In genomic region chr11:106302634-106303033, GRCm38 (mm10) we compare ENCODE assay signal across 8 mouse cellular contexts. TPM values are rescaled to one million over a fixed set of nuclear protein-coding genes. Genes with fewer than 3 reads are reported as not detected.
A peak's percentile ranks its signal among the peaks of the same experiment; 100 is the strongest.
DNase-seq lines count a peak whose midpoint lies in the region; ATAC-seq lines count a peak whose summit lies in the region.

No protein-coding gene starts in this region.

- no peak overlapping the region for H3K4me3 ChIP-seq in heart, embryonic 10.5 days

- 19% methylated on average over 2 of the region's 2 CpGs for WGBS in heart, embryonic 10.5 days

- H3K36me3 ChIP-seq in heart, embryonic 10.5 days: no peaks in the 10 kb centered on the region

- no peaks in the 10 kb centered on the region for H3K9me3 ChIP-seq in heart, embryonic 10.5 days

- no peaks in the 10 kb centered on the region for H3K4me1 ChIP-seq in heart, embryonic 10.5 days

- peaks cover 10% of the 10 kb centered on the region; the same call in 1 of the 2 replicates for H3K27me3 ChIP-seq in heart, embryonic 10.5 days (ENCODE audit: insufficient read depth, poor library complexity, severe bottlenecking)

- DNase-seq in heart, adult 8-10 months (ENCODE audit: low spot score): peak; percentile 37
- no peak for DNase-seq in heart, embryonic 10.5 days (ENCODE audit: low spot score)
- DNase-seq in 416B (ENCODE audit: low read depth): peak; percentile 76
- DNase-seq in NIH3T3 (ENCODE audit: low read depth): peak; percentile 80
- peak; percentile 67 for DNase-seq in kidney, adult 18-20 months
- peak; percentile 79 for DNase-seq in lung, postnatal 14 days
- DNase-seq in testis, postnatal 10 days (ENCODE audit: low spot score): peak; percentile 81

- no peak overlapping the region for H3K27ac ChIP-seq in heart, embryonic 10.5 days

- ATAC-seq in common myeloid progenitor, adult 5-6 weeks (replicated peaks; ENCODE audit: low read depth, poor library complexity, severe bottlenecking): peak; percentile 94

RNA-seq across cellular contexts. Expression of gene Gh, which starts 1.0 kb away (rescaled TPM):
- not detected for total RNA-seq in heart, adult 8-10 months (2022)
- polyA plus RNA-seq in heart, embryonic 10.5 days (2016; fragmentation: Nextera tagmentation; extraction: Ambion mirVana): not detected in 2 replicates
- total RNA-seq in common myeloid progenitor, adult 5-6 weeks (2017): not detected in 2 replicates

RNA-seq across cellular contexts. Expression of gene Cd79b, which starts 11.9 kb away (rescaled TPM):
- total RNA-seq in heart, adult 8-10 months (2022): 1 to 10 TPM in 2 of 4 experiments, under 1 TPM in 2; 0.52 to 2.3 (median 1.0) TPM
- polyA plus RNA-seq in heart, embryonic 10.5 days (2016; fragmentation: Nextera tagmentation; extraction: Ambion mirVana): 0.39 and 0.87 TPM in 2 replicates
- 16.6 and 19.8 TPM in 2 replicates for total RNA-seq in common myeloid progenitor, adult 5-6 weeks (2017)

RNA-seq across cellular contexts. Expression of gene Tcam1, which starts 26.2 kb away (rescaled TPM):
- total RNA-seq in heart, adult 8-10 months (2022): under 1 TPM in 1 of 4 experiments, not detected in 3; 0.08 TPM
- polyA plus RNA-seq in heart, embryonic 10.5 days (2016; fragmentation: Nextera tagmentation; extraction: Ambion mirVana): 0.18 and 0.40 TPM in 2 replicates
- total RNA-seq in common myeloid progenitor, adult 5-6 weeks (2017): 3.1 and 3.3 TPM in 2 replicates

RNA-seq across cellular contexts. Expression of gene Smarcd2, which starts 29.9 kb away (rescaled TPM):
- total RNA-seq in heart, adult 8-10 months (2022): 10 to 100 TPM; 14.3 to 16.7 (median 15.5) TPM
- 20.9 and 36.2 TPM in 2 replicates for polyA plus RNA-seq in heart, embryonic 10.5 days (2016; fragmentation: Nextera tagmentation; extraction: Ambion mirVana)
- total RNA-seq in common myeloid progenitor, adult 5-6 weeks (2017): 211 and 253 TPM in 2 replicates

RNA-seq across cellular contexts. Expression of gene Psmc5, which starts 46.7 kb away (rescaled TPM):
- total RNA-seq in heart, adult 8-10 months (2022): 100 to 1,000 TPM in 3 of 4 experiments, 10 to 100 TPM in 1; 99.8 to 112 (median 103) TPM
- 330 and 386 TPM in 2 replicates for polyA plus RNA-seq in heart, embryonic 10.5 days (2016; fragmentation: Nextera tagmentation; extraction: Ambion mirVana)
- total RNA-seq in common myeloid progenitor, adult 5-6 weeks (2017): 102 and 109 TPM in 2 replicates
